Mouse (Mus musculus): Measurements from ENCODE around the gene Mrps23.
A peak's percentile ranks its signal among the peaks of the same experiment; 100 is the strongest.

Gene Mrps23

DNA sequence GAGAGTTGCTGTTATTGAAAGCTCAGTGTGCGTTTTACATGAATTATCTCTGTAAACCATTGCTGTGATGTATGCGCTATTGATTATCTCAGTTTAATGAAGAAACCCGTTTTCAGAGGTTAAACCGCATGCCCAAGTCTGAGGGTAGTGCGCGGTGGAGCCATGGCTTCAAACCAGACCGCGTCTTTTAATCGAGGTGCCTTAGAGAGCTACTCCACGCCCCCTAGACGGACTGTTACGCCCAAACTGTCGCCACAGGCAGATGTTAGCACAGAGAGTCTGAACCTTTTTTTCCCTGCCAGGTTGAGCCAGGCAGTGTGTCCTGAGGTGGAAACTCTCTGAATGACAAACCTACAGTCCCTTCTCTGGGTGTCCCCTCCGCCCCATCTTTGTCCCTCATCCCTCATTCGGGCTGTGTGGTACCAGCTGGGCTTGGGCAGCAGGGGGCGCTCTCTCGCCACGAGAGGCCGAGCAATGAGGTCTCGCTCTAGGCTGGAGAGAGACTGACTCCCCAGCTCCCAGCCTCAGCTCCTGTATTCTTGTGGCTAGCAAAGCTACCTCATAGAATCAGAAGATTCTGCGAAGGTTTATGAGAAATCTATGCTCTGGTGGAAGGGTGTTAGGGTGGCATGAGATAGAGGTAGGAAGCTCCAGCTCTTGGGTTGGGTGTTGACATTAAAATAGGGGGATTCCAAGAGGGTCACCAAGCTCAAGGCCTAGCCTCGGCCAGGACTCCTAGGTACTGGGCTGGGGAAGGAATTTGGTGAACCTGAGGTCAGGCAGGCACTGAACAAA is 48.0 kb downstream of the Mrps23 start:
- peak; percentile 90 for DNase-seq

DNA sequence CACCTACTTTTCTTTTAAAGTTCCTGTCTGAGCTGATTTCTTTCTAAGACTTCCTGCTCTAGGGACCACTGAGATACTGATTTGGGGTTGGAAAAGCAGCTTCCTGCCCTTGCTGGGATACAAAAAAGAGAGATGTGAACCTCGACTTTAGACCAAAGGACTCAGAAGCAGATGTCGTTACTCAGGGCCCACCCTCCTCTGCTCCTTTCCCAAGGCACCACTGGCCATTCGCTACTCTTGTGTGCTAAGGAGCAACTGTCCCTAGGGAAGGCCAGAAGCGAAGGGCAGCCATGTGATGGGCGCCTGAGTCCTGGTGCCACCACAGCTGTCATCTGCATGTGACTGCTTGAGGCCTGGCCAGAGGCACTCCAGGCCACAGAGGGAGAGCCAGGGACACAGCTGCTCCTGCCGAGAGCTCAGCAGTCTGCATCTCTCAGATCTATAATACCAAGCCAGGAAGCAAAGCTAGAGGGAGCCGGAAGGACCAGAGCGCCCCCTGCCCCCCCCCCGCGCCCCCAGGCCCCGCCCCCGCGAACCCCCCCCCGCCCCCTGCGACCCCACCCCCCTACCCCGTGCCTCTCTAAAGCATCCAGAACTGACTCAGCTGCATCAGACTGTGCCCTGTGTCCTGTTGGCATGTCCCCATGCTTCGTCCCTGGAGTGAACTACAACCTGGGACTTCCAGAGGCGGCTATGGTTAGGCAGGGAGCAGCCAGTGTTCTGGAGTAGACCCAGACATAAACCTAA is 48.8 kb downstream of the Mrps23 start:
- DNase-seq: no peak

DNA sequence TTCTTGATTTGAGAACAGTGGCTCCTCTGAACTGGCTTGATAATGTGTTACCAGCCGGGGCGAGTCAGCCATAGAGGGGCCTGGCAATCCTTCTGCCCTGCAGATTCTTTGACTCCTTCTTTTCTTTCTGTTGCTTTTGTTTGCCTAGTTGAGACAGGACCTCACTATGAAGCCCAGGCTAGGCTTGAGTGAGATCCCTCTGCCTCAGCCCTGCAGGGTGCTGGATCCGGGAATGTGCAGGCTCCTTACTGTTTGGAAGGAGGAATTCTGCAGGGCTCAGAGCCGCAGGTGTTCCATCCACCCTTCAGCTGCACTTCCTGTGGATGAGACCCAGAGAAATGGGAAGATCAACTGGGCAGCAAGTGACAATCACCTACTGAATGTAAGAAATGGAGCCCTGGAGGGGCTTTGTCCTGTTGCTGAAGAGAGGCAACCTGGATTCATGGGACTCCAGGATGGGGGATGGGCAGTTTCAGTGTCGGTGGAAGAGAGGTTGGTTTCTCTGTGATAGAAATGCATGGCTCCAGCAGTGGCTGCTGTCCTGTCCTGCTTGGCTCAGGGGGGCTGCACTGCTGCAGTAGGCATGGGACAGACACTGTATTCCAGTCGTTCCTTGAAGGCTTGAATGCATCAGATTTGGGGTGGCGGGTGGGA is 49.5 kb downstream of the Mrps23 start:
- no peak for DNase-seq

DNA sequence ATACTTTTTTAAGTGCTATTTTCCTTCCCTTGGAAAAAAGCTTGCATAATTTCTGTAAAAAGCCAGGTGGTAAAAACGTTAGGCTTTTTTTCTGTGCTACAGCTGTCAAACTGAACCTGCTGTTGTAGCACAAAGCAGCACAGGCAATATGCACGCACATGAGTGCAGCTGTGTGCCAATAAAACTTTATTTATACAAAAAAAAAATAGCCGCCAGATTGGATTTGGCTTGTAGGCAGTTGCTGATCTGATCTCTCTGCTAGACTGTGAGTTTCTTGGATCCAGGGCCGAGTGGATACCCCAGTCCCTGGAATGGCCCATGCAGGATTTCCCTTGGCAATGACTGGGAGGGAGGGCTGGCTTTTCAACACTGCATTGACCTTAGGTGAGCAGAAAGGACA is 53.5 kb downstream of the Mrps23 start:
- DNase-seq: no peak

DNA sequence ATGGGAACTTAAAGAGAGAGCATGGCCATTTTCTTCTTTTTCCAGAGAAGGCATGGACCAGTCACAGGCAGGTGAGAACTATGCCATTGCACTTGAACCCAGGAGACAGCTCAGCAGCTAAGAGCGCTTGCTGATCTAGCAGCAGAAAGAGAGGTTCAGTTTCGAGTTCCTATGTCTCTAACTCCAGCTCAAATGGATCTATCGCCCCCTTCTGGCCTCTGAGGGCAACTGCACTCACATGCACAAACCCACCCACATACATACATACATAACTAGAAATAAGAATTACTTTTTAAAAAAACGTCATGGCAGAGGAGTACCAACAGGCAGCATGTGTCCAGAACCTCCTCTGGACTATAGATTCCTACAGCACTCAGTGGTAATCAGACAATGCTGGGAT is 54.0 kb downstream of the Mrps23 start:
- DNase-seq: peak; percentile 29 to 42

DNA sequence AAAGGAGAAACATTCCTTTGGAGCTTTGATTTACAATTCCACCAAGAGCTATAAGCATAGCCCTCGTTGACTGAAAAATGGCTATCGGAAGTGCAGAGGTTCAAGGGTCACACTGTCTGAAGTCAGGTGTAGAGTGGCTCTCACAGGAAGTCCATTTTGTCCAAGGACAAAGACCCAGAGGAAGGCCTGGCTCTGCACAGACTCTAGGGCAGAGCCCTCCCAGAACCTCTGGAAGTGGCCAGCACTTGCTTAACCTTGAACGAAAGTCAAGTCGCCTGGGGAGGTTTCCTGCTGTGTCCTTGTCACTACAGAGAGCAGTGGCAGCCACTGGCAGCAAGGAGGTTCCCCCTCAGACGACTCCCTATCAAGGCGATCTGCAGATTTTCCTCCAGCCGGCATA is 56.3 kb downstream of the Mrps23 start:
- no peak for DNase-seq

Measured in B cell, adult 2 months (primary cell).